Mouse (Mus musculus) midbrain, embryonic 15.5 days (tissue): ENCODE data around the gene Pkd1. TPM values are rescaled to one million over a fixed set of nuclear protein-coding genes. Genes with fewer than 3 reads are reported as not detected.

Experiments
- ATAC-seq: fragments of 200-750 bp; cut with Nextera tagmentation; replicated peaks from 2 replicates; pipeline ENCODE4 v1.8.0; 2017; ENCODE audit warnings: moderate TSS enrichment
- H3K27ac ChIP-seq: fragments of 300-500 bp; sonication (generic); 2 replicates; pipeline ENCODE4 v1.5.1; 2015; ENCODE audit warnings: mild to moderate bottlenecking, inconsistent platforms
- H3K27me3 ChIP-seq: fragments of 300-500 bp; sonication (generic); replicated peaks from 2 replicates; pipeline ENCODE4 v1.6.1; 2015; ENCODE audit warnings: inconsistent platforms
- H3K36me3 ChIP-seq: fragments of 300-500 bp; sonication (generic); replicated peaks from 2 replicates; pipeline ENCODE4 v1.6.1; 2015; ENCODE audit warnings: inconsistent platforms
- H3K4me1 ChIP-seq: fragments of 300-500 bp; sonication (generic); 2 replicates; pipeline ENCODE4 v1.6.1; 2015; ENCODE audit warnings: inconsistent platforms
- H3K4me2 ChIP-seq: fragments of 300-500 bp; sonication (generic); 2 replicates; pipeline ENCODE4 v1.6.1; 2015; ENCODE audit warnings: inconsistent platforms, mild to moderate bottlenecking, moderate library complexity
- H3K4me3 ChIP-seq: fragments of 300-500 bp; sonication (generic); 2 replicates; pipeline ENCODE4 v1.5.1; 2015; ENCODE audit warnings: mild to moderate bottlenecking, inconsistent platforms
- H3K9ac ChIP-seq: fragments of 300-500 bp; sonication (generic); 2 replicates; pipeline ENCODE4 v1.6.1; 2015; ENCODE audit warnings: mild to moderate bottlenecking, inconsistent platforms
- H3K9me3 ChIP-seq: fragments of 300-500 bp; sonication (generic); 2 replicates; pipeline ENCODE4 v1.6.1; 2016; ENCODE audit warnings: inconsistent platforms
- WGBS: fragments of 180-500 bp; shearing (Covaris S2); methylation state at CpG from one replicate; pipeline ENCODE4 v1.1.7; 2015; ENCODE audit warnings: mixed read lengths; 5-methylcytosine and 5-hydroxymethylcytosine counted together
- polyA plus RNA-seq: library from polyadenylated mRNA; unstranded; fragments of >200 nt; fragmentation: Nextera tagmentation; extraction: Ambion mirVana; gene quantifications from 2 replicates; pipeline ENCODE4 v1.2.1, GENCODE M21; 2015

The Pkd1 gene
- polyA plus RNA-seq = 29.0 and 29.8 TPM in 2 replicates

GRCm38 (mm10) chr17:24549618-24550415 is at the start of gene Pkd1:
Pkd1 (plus strand) TSS chr17:24549834.
- Histone ChIP-seq H3K9ac (peak within 1 kb of the TSS; percentile 83), H3K9me3 (no peaks in the 10 kb centered on the region), H3K4me3 (peak within 1 kb of the TSS; percentile 91), H3K4me2 (peak within 1 kb of the TSS; percentile 87), H3K4me1 (peaks cover 35% of the 10 kb centered on the region), H3K36me3 (no peaks in the 10 kb centered on the region), H3K27ac (peak within 1 kb of the TSS; percentile 89), H3K27me3 (0 out of 2 replicates have a peak, but pooled peaks cover 6% of the 10 kb centered on the region)
- under 1% methylated on average over 71 of the region's 72 CpGs for WGBS
- peak; percentile 95 for ATAC-seq

- Histone ChIP-seq H3K9me3 (no peaks in the 10 kb centered on the region), H3K9ac (no peak overlapping the region), H3K4me3 (no peak overlapping the region), H3K4me2 (no peak overlapping the region), H3K4me1 (peaks cover 7% of the 10 kb centered on the region; the same call in 1 of the 2 replicates), H3K27me3 (no peaks in the 10 kb centered on the region), H3K36me3 (peaks cover 77% of the 10 kb centered on the region), H3K27ac (no peak overlapping the region)
- ATAC-seq = no peak
- WGBS = 29% methylated on average over 11 of the region's 11 CpGs
Observed at GRCm38 (mm10) chr17:24502208-24502607, 47.4 kb upstream of the Pkd1 start.

- 96% methylated on average over 10 of the region's 10 CpGs for WGBS
- Histone ChIP-seq H3K9me3 (no peaks in the 10 kb centered on the region), H3K9ac (no peak overlapping the region), H3K27ac (no peak overlapping the region), H3K4me2 (no peak overlapping the region), H3K36me3 (peaks cover 71% of the 10 kb centered on the region), H3K4me1 (peaks cover 7% of the 10 kb centered on the region; the same call in 1 of the 2 replicates), H3K4me3 (no peak overlapping the region), H3K27me3 (no peaks in the 10 kb centered on the region)
- ATAC-seq = no peak
Observed at GRCm38 (mm10) chr17:24504085-24504484, 45.5 kb upstream of the Pkd1 start.

GRCm38 (mm10) chr17:24505286-24505955 is 44.2 kb upstream of the Pkd1 start:
- no peak overlapping the region for H3K9ac ChIP-seq
- no peaks in the 10 kb centered on the region for H3K9me3 ChIP-seq
- WGBS = 86% methylated on average over 30 of the region's 30 CpGs
- no peak for ATAC-seq
- H3K4me1 ChIP-seq = peaks cover 7% of the 10 kb centered on the region; the same call in 1 of the 2 replicates
- no peaks in the 10 kb centered on the region for H3K27me3 ChIP-seq
- H3K4me3 ChIP-seq = no peak overlapping the region
- H3K36me3 ChIP-seq = peaks cover 74% of the 10 kb centered on the region
- no peak overlapping the region for H3K27ac ChIP-seq
- no peak overlapping the region for H3K4me2 ChIP-seq

- 23% methylated on average over 36 of the region's 36 CpGs for WGBS
- Histone ChIP-seq H3K9me3 (no peaks in the 10 kb centered on the region), H3K27me3 (no peaks in the 10 kb centered on the region), H3K27ac (peak overlapping the region; percentile 45), H3K4me2 (no peak overlapping the region), H3K4me3 (no peak overlapping the region), H3K36me3 (peaks cover 73% of the 10 kb centered on the region), H3K9ac (peak overlapping the region; percentile 18; the same call in 1 of the 2 replicates), H3K4me1 (peaks cover 7% of the 10 kb centered on the region; the same call in 1 of the 2 replicates)
- no peak for ATAC-seq
Observed at GRCm38 (mm10) chr17:24506332-24507070, 43.1 kb upstream of the Pkd1 start.

GRCm38 (mm10) chr17:24507129-24507664 is 42.4 kb upstream of the Pkd1 start:
- Histone ChIP-seq H3K4me1 (peaks cover 7% of the 10 kb centered on the region; the same call in 1 of the 2 replicates), H3K9ac (no peak overlapping the region), H3K4me3 (no peak overlapping the region), H3K9me3 (no peaks in the 10 kb centered on the region), H3K27ac (no peak overlapping the region), H3K36me3 (peaks cover 78% of the 10 kb centered on the region), H3K4me2 (no peak overlapping the region), H3K27me3 (no peaks in the 10 kb centered on the region)
- no peak; the same call in 1 of the 2 replicates for ATAC-seq
- WGBS = 62% methylated on average over 19 of the region's 19 CpGs

GRCm38 (mm10) chr17:24507806-24508460 is 41.7 kb upstream of the Pkd1 start:
- Histone ChIP-seq H3K4me3 (no peak overlapping the region), H3K27me3 (no peaks in the 10 kb centered on the region), H3K9me3 (no peaks in the 10 kb centered on the region), H3K4me2 (no peak overlapping the region), H3K36me3 (peaks cover 71% of the 10 kb centered on the region), H3K4me1 (peaks cover 7% of the 10 kb centered on the region; the same call in 1 of the 2 replicates), H3K9ac (no peak overlapping the region), H3K27ac (no peak overlapping the region)
- WGBS = 82% methylated on average over 12 of the region's 12 CpGs
- ATAC-seq = no peak

- no peaks in the 10 kb centered on the region for H3K9me3 ChIP-seq
- H3K9ac ChIP-seq = no peak overlapping the region
- no peaks in the 10 kb centered on the region for H3K27me3 ChIP-seq
- H3K36me3 ChIP-seq = peaks cover 58% of the 10 kb centered on the region
- H3K27ac ChIP-seq = no peak overlapping the region
- WGBS = 53% methylated on average over 5 of the region's 5 CpGs
- H3K4me2 ChIP-seq = no peak overlapping the region
- no peak overlapping the region for H3K4me3 ChIP-seq
- no peaks in the 10 kb centered on the region for H3K4me1 ChIP-seq
- ATAC-seq = peak; percentile 59
Observed at GRCm38 (mm10) chr17:24513609-24514008, 36.0 kb upstream of the Pkd1 start.

GRCm38 (mm10) chr17:24514270-24515257 is 35.1 kb upstream of the Pkd1 start:
- Histone ChIP-seq H3K4me2 (no peak overlapping the region), H3K4me1 (no peaks in the 10 kb centered on the region), H3K27me3 (no peaks in the 10 kb centered on the region), H3K27ac (0 out of 2 replicates have a peak overlapping the region, but pooled peaks have one; percentile 11), H3K9me3 (no peaks in the 10 kb centered on the region), H3K9ac (no peak overlapping the region), H3K36me3 (peaks cover 53% of the 10 kb centered on the region), H3K4me3 (no peak overlapping the region)
- no peak for ATAC-seq
- WGBS = 91% methylated on average over 24 of the region's 24 CpGs

GRCm38 (mm10) chr17:24520450-24520849 is 29.2 kb upstream of the Pkd1 start:
- Histone ChIP-seq H3K9me3 (no peaks in the 10 kb centered on the region), H3K27me3 (no peaks in the 10 kb centered on the region), H3K36me3 (peaks cover 20% of the 10 kb centered on the region), H3K27ac (no peak overlapping the region), H3K9ac (no peak overlapping the region), H3K4me3 (no peak overlapping the region), H3K4me2 (no peak overlapping the region), H3K4me1 (peaks cover 8% of the 10 kb centered on the region; the same call in 1 of the 2 replicates)
- WGBS = 91% methylated on average over 4 of the region's 4 CpGs
- no peak for ATAC-seq
